Mouse (Mus musculus): ENCODE data around the gene 4933430I17Rik. TPM values are rescaled to one million over a fixed set of nuclear protein-coding genes. Genes with fewer than 3 reads are reported as not detected.
"Not testable (repeated sequence)": the region's sequence is repeated elsewhere in the genome, so short reads cannot be mapped to it uniquely, and the experiment has no call there.

The 4933430I17Rik gene
- not detected for polyA plus RNA-seq (2017; shearing (Covaris generic))

- ATAC-seq = peak; percentile 95
These were observed at the start of gene 4933430I17Rik, which contains the start of gene Pole3 for GRCm38 (mm10) chr4:62524651-62525488. TSS of gene 4933430I17Rik (plus strand) at chr4:62525369. TSS of gene Pole3 (minus strand) at chr4:62525068.

GRCm38 (mm10) chr4:62475793-62476192 is 49.4 kb upstream of the 4933430I17Rik start:
- peak; percentile 76 for ATAC-seq

- ATAC-seq = no peak
These were observed 47.5 kb upstream of the 4933430I17Rik start for GRCm38 (mm10) chr4:62477542-62478244.

- not testable (repeated sequence) for ATAC-seq
These were observed 45.6 kb upstream of the 4933430I17Rik start for GRCm38 (mm10) chr4:62479593-62479936.

DNA sequence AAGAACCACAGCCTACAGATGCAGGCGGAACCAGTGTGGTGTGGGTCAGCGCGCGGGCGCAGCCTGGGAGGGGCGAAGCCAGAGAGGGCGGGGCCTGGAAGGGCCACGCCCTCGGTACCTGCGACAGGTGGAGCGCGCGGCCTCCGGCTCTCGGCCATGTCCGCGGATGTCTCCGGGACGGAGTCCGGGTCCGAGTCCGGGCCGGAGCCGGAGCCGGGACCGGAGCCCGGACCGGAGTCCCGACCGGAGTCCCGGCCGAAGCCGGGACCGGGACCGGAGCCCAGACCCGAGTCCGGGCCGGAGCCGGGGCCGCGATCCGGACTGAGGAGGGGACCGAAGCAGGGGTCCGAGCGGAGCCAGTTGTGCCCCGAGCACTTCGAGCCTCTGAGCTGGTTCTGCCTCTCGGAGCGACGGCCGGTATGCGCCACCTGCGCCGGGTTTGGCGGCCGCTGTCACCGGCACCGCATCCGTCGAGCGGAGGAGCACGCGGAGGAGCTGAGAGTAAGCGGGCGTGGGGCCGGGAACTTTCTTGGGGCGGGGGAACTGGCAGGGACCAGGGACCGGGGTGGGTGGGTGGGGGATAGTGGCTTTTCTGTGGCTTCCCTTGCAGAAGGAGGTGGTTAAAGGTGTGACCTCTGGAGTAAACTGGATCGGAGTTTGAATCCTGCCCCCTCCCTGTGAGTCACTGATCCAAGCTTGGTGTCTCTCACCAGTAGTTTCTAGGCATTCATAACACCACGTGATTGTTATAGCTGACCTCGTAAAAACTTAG is 45.0 kb upstream of the 4933430I17Rik start, which contains the start of gene Bspry:
Gene Bspry, plus strand, starts transcription at position 117 of the 772 bp plus-strand sequence.
- ATAC-seq = peak; percentile 58

DNA sequence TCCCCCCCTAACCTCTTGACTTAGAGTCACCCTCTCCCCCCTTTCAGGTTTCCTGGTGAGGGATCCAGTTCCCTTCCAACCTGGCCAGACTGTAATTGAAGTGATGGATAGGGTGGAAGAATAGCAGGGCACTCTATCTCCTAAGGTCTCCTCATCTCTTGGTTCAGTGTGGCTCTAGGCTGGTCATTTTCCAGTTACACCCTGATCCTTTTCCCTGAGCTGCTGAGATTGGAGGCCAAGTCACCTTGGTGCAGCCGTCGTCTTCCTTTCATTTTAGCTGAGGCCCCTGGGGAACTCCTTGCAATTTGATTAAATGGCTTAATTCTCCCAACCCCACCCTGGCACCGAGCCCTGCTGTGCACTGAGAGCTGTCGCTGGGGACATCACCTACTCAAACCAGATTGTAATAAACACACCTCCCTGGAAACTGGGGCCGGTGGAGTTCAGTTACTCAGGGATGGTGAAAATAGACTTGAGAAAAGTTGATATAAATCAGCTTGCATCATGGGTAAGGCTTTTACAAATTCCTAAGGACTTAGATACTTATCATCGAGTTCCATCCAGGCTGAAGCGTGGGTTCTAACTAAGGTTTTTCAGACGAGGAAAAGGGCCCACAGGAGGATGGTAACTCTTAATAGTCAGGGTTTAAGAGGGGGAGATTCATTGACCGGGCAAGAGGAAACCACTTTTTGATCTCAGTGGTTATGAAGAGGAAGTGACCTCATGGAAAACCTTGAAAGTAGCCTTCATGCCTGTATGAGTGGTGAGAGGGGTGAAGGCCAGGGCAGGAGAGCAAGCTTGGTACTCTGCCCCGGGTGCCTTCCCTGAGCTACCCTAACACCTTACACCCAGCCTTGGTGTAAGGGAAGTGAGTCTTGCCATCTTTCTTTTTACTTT is 44.2 kb upstream of the 4933430I17Rik start:
- peak; percentile 60 for ATAC-seq

DNA sequence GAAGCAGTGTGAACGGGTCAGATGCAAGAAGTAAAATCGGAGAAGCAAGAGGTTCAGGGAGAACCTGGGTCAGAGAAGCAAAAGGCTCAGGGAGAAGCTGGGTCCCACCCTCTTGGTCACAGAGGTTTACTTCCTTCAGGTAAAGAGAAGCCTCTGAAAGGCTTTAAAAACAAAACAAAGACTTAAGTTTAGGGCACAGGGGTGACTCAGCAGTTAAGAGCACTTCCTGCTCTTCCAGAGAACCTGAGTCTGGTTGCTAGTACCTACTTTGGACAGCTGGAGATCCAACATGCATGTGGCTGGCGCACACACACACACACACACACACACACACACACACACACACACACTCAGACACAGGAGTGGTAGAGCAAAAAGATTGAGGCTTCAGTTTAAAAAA is 40.2 kb upstream of the 4933430I17Rik start:
- no peak for ATAC-seq

DNA sequence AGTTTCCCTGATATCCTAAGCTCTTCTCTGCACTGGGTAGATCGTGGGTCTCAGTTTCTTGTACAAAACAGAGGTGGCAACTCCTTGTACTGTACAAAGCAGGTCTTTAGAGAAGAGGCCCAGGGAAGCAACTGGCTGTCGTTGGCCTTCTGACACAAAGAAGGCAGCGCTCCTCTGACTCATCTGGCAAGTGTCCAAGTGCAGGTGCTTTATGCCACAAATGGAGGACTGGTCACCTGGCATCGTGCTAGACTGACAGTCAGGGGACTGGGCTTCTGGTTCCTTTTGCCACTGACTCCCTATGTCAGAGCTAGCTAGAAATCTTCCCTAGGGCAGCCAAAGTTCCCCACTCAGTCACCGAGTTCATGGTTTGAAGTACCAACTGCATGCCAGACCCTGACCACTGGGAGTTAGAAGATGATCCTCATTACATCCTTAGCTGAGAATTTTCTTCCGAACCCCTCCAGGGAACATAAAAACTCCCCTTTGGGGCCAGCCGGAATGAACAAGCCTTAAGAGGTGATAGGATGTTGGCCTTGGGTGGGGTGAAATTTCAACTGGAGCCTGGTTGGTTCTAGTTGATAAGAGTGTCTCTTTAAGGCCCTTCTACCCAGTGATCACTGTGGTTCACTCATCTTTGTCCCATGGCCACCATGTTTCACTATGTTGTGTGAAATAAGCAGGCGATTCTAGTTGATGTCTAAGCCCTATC is 39.6 kb upstream of the 4933430I17Rik start:
- ATAC-seq = no peak

DNA sequence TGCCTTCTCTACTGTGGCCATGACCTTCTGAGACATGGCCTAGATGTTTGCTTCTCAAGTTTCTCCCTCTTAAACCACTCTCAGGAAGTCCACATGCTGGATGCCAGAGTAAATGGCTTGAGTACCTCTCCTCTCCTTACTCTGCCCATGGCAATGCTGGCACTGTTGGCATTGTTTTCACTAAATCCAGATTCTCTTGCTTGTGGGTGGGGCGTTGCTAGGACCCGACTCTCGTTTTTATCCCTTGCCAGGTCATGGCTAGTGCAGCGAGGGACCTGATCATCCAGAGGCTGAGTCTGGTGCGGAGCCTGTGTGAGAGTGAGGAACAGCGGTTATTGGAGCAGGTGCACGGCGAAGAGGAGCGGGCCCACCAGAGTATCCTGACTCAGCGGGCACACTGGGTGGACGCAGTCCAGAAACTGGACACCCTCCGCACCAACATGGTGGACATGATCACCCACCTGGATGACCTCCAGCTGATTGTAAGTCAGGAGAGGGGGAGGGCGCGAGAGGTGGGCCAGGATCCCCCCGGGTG is 38.9 kb upstream of the 4933430I17Rik start:
- no peak for ATAC-seq

- no peak for ATAC-seq
These were observed 38.0 kb upstream of the 4933430I17Rik start for GRCm38 (mm10) chr4:62487172-62487571.

- ATAC-seq = no peak
These were observed 37.3 kb upstream of the 4933430I17Rik start for GRCm38 (mm10) chr4:62487914-62488313.

DNA sequence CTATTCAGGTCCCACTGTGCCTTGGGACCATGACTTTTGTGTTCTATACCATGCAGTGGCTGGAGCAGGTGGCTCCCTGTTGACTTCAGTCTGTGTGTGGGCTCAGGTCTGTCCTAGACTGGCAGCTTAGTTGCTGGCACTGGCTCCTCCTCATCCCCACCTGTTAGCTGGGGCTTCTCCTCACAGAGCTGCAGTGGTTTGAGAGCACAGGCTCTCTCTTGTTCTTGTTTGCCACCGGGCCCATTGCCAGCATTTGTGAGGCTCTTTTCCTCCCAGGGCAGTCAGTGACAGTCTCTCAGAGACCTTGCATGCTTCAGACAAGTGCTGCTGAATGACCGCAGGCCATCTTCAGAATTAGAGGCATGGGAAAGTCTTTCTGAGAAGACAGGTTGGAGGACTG is 32.5 kb upstream of the 4933430I17Rik start:
- ATAC-seq = no peak

DNA sequence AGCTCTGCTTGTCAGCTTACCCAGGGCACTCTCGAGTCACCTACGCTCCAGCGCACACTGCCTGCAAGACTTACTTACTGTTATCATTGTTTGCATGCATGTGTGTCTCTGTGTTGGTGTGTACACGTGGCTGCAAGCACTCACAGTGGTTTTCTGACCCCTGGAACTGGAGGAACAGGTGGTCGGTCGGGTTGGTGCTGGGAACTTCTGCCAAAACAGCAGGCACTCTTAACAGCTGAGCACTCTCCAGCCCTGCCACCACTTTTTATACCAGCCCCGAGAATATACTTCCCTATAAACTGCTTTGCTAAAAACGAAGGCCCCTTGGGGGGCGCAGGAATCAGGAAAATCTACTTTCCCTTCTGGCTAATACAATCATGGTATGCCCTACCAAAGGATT is 30.9 kb upstream of the 4933430I17Rik start:
- ATAC-seq = no peak

GRCm38 (mm10) chr4:62495946-62496345 is 29.2 kb upstream of the 4933430I17Rik start:
- no peak for ATAC-seq

GRCm38 (mm10) chr4:62496815-62497214 is 28.4 kb upstream of the 4933430I17Rik start:
- ATAC-seq = no peak

GRCm38 (mm10) chr4:62500799-62501198 is 24.4 kb upstream of the 4933430I17Rik start:
- ATAC-seq = no peak

DNA sequence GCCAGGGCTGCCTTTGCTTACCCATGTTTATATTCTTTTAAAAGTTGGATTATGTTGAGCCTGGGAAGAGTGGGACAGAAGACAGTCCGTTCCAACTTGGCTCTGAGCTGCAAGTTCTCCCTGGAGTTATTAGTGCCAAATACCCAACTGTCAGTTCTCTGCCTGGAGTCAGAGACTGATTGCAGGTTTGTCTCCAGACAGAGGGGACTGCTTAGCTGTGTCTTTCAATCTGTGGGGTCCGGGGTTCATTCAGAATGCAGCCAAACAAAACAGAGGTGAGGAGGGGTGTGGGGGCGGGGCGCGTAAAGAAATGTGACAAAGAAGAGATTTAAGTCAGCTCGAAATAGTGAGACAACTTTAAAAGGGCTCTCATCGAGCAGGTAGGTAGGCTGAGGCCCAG is 23.6 kb upstream of the 4933430I17Rik start:
- ATAC-seq = peak; percentile 16

- peak; percentile 84 for ATAC-seq
These were observed 23.0 kb upstream of the 4933430I17Rik start for GRCm38 (mm10) chr4:62501964-62502732.

DNA sequence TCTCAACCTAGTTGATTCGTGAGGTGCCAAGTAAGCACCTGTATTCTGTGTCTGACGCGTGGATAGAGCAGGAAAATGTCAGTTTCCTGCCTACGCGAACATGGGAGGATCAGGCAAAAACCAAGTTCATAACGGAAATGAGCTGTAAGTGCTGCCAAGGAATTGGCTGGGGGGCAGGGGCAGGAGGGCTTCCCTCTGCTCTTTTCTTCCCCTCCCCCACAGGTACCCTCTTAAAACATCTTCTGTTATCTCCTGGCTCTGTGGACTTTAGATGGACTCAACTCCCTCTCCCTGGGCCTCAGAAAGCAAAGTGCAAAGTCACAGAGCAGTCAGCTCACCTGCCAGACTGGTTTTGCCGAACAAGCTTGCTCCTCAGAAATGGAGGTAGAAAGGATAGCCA is 22.2 kb upstream of the 4933430I17Rik start:
- peak; percentile 38 for ATAC-seq

GRCm38 (mm10) chr4:62503374-62503970 is 21.7 kb upstream of the 4933430I17Rik start, which contains the start of gene Hdhd3:
TSS of gene Hdhd3 (minus strand) at chr4:62503467.
- no peak for ATAC-seq

Data from CD4-positive, CD25-positive, alpha-beta regulatory T cell, adult 4 months (primary cell).